Mouse (Mus musculus): ENCODE measurements around the gene Upf3b.

Upf3b gene

GRCm38 (mm10) chrX:37076651-37077050 is 33.5 kb downstream of the Upf3b start:
- DNase-seq: no peak

DNA sequence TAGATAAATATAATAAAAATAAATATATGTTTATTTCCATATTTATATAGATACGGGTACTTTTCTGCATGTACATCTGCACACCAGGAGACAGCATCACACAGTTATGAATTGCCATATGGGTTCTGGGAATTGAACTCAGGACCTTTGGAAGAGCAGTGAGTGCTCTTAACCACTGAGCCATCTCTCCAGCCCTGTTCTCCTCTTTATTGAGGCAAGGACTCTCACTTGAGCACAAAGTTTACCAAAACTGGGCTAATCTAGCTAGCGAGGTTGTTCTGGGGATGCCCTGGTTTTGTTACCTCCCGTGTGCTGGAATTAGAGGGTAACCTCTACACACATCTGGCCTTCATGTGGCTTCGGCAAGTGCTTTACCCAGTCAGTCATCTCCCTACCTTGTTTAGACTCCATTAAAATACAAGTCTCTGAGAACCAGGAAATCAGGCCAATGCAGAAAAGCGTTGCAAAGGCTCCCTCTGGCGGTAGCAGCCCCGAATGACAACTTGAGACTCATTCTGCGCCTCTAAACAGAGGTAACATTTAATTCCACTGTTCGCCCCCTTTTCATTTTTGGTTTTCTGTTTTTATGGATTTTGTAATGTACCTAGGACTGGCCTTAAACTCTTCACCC is 35.7 kb downstream of the Upf3b start:
- peak; percentile 79 for DNase-seq

- no peak for DNase-seq
Measured at GRCm38 (mm10) chrX:37068766-37069165, 41.4 kb downstream of the Upf3b start.

DNA sequence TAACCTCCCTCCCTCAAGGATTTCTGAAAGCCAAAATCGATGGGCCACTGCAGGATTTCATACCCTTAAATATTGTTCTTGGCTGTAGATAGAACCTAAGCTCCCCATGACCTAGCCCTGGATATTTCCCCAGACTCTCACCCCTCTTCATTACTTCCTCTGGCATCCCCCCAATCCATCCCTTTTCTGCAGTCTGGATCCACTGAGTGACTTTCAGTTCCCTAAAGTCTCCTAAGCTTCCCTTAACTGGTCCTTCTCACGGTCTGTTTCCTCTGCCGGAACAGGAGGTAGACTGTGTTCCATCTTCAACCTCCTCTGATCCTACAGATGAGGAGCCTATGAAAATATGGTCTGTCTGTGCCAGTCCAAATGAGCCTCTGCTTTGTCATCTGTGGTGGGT is 42.8 kb downstream of the Upf3b start:
- no peak for DNase-seq

DNA sequence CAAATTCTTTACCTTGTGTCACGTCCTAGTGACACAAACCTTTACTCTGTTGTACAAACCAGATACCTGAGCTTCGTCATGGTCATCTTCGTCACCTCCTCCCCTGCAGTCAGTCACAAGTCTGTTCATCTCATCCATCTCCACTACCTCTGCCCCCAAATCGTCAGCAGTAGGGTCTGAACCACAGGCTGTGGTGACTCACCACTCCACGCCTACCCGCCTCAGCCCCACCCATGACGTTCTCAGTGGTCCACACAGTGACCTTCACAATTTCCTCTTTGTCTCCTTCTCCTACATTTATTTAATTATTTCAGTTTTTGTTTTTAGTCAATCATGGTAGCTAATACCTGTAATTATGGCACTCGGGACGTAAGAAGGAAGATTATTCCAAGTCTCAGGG is 46.2 kb downstream of the Upf3b start:
- no peak for DNase-seq

GRCm38 (mm10) chrX:37048890-37049823 is 61.0 kb downstream of the Upf3b start:
- DNase-seq: peak; percentile 17

GRCm38 (mm10) chrX:37048066-37048889 is 61.8 kb downstream of the Upf3b start, which contains the start of gene Sowahd:
TSS of gene Sowahd (plus strand) at chrX:37048845.
- DNase-seq: peak; percentile 7

GRCm38 (mm10) chrX:37042726-37043125 is 67.4 kb downstream of the Upf3b start:
- DNase-seq: peak; percentile 72
